Mouse (Mus musculus) hindbrain, embryonic 10.5 days (tissue): ENCODE results near the gene Nynrin. TPM values are rescaled to one million over a fixed set of nuclear protein-coding genes. Genes with fewer than 3 reads are reported as not detected.

Source experiments
- DNase-seq: peaks from one replicate; pipeline ENCODE4 v3.0.0-alpha.2; 2017; ENCODE audit warnings: low spot score
- H3K27ac ChIP-seq: fragments of 300-500 bp; sonication (generic); 2 replicates; pipeline ENCODE4 v1.5.1; 2016; ENCODE audit warnings: mild to moderate bottlenecking, moderate library complexity
- H3K27me3 ChIP-seq: fragments of 300-500 bp; sonication (generic); 2 replicates; pipeline ENCODE4 v1.6.1; 2016; ENCODE audit warnings: mild to moderate bottlenecking; ENCODE audit not compliant: poor library complexity, insufficient read depth, severe bottlenecking
- H3K36me3 ChIP-seq: fragments of 300-500 bp; sonication (generic); 2 replicates; pipeline ENCODE4 v1.6.1; 2016; ENCODE audit warnings: mild to moderate bottlenecking, moderate library complexity
- H3K4me1 ChIP-seq: fragments of 300-500 bp; sonication (generic); replicated peaks from 2 replicates; pipeline ENCODE4 v1.6.1; 2016; ENCODE audit warnings: mild to moderate bottlenecking
- H3K4me3 ChIP-seq: fragments of 300-500 bp; sonication (generic); 2 replicates; pipeline ENCODE4 v1.5.1; 2016; ENCODE audit warnings: mild to moderate bottlenecking, moderate library complexity
- H3K9me3 ChIP-seq: fragments of 300-500 bp; sonication (generic); 2 replicates; pipeline ENCODE4 v1.6.1; 2016; ENCODE audit warnings: mild to moderate bottlenecking, moderate library complexity
- WGBS: fragments of 180-500 bp; shearing (Covaris S2); methylation state at CpG from one replicate; pipeline ENCODE4 v1.1.7; 2016; 5-methylcytosine and 5-hydroxymethylcytosine counted together
- polyA plus RNA-seq: library from polyadenylated mRNA; unstranded; fragments of >200 nt; fragmentation: Nextera tagmentation; extraction: Ambion mirVana; gene quantifications from 2 replicates; pipeline ENCODE4 v1.2.1, GENCODE M21; 2016

The Nynrin gene
- polyA plus RNA-seq, 1 experiment from 2014 or later, result 24.4 TPM

DNA sequence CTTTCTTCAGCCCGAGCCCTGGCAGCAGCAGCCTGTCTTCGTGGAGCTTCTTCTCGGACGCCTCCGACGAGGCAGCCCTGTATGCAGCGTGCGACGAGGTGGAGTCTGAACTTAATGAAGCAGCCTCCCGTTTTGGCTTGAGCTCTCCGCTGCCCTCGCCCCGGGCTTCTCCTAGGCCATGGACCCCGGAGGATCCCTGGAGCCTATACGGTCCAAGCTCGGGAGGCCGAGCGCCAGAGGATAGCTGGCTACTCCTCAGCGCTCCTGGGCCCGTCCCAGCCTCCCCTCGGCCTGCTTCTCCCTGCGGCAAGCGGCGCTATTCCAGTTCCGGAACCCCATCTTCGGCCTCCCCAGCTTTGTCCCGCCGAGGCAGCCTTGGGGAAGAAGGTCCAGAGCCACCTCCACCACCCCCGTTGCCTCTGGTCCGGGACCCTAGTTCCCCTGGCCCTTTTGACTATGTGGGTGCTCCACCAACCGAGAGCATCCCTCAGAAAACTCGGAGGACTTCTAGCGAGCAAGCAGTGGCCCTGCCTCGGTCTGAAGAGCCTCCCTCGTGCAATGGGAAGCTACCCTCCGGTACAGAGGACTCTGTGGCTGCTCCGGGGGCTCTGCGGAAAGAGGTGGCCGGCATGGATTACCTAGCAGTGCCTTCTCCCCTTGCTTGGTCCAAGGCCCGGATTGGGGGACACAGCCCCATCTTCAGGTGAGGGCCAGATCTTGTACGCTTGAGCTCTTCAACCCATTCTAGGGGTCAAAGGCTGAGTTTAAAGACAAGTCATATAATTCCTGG, 27.1 kb upstream of the Nynrin start:
- DNase-seq, result peak; percentile 57
- WGBS, result 7% methylated on average over 41 of the region's 41 CpGs
- peak overlapping the region; percentile 70 for H3K4me3 ChIP-seq
- H3K27me3 ChIP-seq, result peaks cover 38% of the 10 kb centered on the region
- peaks cover 21% of the 10 kb centered on the region for H3K36me3 ChIP-seq
- H3K9me3 ChIP-seq, result no peaks in the 10 kb centered on the region
- peak overlapping the region; percentile 96 for H3K27ac ChIP-seq
- peaks cover 69% of the 10 kb centered on the region for H3K4me1 ChIP-seq

DNA sequence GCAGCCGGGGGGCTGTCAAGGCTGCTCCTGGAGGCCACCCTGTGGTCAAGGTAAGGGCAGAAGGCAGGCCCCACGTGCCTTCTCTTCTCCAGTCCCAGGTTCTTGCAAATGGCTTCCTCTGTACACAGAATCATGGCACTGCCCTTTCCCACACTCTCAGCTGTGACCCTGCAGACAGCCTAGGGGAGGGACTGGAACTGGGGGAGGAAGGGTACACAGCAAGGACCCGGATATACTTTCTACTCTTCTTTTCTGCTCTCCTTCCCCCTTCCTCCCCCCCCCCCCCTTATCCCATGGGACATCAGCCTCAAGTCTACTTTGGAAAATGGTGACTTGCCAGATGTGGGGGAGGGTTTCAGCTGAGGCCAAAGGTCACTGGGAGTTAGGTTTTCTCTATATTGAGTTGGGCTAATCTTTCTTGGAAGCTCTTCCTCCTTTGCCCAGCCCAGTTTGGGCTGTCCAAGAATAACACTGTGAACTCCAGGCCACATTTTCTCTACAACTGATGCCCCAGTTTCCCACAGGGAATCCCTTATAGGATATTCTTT, 25.0 kb upstream of the Nynrin start:
- H3K4me1 ChIP-seq, result peaks cover 56% of the 10 kb centered on the region
- H3K27me3 ChIP-seq, result peaks cover 38% of the 10 kb centered on the region
- H3K36me3 ChIP-seq, result peaks cover 29% of the 10 kb centered on the region
- H3K4me3 ChIP-seq, result no peak overlapping the region
- H3K27ac ChIP-seq, result peak overlapping the region; percentile 45
- DNase-seq, result peak; percentile 30
- WGBS, result 39% methylated on average over 3 of the region's 3 CpGs
- H3K9me3 ChIP-seq, result no peaks in the 10 kb centered on the region

DNA sequence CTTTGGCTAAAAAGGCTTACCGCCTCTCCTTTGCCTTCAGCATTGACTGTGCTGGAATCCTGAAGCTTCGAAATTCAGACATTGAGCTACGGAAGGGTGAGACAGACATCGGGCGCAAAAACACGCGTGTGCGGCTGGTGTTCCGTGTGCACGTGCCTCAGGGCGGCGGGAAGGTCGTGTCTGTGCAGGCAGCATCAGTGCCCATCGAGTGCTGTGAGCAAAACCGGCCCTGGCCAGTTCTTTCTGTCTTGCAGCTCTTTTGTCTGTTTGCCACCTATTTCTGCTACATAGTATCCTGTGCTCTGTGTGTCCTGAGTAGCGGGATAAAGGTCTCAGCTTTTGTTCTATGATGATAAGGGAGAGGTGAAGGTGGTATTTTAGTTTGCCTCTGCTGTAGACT, 24.0 kb upstream of the Nynrin start:
- H3K36me3 ChIP-seq, result peaks cover 29% of the 10 kb centered on the region
- peaks cover 38% of the 10 kb centered on the region for H3K27me3 ChIP-seq
- WGBS, result 92% methylated on average over 16 of the region's 16 CpGs
- no peak overlapping the region for H3K4me3 ChIP-seq
- no peak overlapping the region for H3K27ac ChIP-seq
- no peaks in the 10 kb centered on the region for H3K9me3 ChIP-seq
- DNase-seq, result no peak
- H3K4me1 ChIP-seq, result peaks cover 52% of the 10 kb centered on the region

DNA sequence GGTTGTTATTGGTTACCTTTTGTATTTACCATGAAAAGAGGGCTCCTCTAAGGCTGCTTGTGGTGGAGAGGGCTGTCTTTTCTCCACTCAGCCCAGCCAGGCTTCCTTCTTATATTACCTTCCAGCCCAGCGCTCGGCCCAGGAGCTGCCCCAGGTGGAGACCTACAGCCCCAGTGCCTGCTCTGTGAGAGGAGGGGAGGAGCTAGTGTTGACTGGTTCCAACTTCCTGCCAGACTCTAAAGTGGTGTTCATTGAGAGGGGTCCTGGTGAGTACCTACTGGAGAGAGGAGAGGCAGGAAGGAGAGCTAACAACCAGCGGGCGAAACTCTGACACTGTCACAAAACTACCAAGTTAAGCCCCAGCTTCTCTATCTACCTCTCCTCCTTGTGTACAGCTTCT, 23.5 kb upstream of the Nynrin start:
- Histone ChIP-seq H3K9me3 (no peaks in the 10 kb centered on the region), H3K36me3 (peaks cover 29% of the 10 kb centered on the region), H3K27ac (no peak overlapping the region), H3K27me3 (peaks cover 35% of the 10 kb centered on the region), H3K4me1 (peaks cover 49% of the 10 kb centered on the region), H3K4me3 (no peak overlapping the region)
- 87% methylated on average over 4 of the region's 4 CpGs for WGBS
- DNase-seq, result no peak

DNA sequence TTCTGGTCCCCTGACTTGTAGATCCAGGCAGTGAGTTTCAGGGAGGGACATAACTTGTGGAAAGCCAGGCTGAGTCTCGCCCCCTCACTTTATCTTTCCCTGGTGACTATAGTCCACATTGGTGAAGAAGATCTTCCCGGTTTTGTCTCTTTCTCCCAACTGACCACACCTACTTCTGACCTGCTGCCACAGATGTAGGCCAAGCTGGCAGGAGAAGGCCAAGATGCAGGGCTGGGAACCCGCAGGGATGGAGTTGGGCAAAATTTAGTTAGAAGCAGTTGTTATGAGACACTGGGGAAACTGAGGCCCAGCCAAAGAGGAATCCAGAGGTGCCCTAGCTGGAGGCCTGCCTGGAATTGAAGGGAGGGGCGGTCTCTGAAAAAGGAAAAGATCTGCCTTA, 20.7 kb upstream of the Nynrin start:
- peaks cover 29% of the 10 kb centered on the region for H3K36me3 ChIP-seq
- 82% methylated on average over 4 of the region's 4 CpGs for WGBS

DNA sequence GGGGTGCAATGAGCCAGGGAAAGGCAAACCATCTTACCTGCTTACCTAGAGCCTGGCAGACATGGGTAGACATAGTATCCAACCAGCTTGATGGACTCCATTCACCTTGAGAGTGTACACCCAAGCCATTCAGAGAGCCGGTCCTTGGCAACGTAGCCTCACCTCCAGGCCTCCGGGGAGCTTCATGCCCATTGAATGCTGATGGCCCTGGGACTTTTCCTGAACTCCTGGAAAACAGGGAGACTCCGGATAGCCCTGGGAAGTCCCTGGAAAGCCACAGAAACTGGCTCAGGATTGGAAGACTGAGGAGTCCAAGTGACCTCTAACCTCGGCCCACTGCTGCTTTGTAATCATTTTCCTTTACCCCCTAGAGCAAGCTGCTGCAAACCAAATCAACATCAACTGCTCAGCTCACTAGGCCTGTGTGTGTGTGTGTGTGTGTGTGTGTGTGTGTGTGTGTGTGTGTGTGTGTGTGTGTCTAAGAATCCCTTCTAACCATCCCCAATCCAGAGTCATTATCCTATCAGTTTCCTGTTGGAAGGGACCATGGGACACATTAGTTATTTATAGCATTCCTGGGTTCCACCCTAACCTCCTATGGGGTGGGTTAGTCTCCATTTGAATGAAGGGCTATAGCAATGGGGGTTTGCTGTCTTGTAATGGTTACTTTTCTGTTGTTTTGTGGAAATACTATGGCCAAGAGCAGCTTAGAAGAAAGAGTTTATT, 18.8 kb upstream of the Nynrin start:
- Histone ChIP-seq H3K4me1 (peaks cover 21% of the 10 kb centered on the region; the same call in 1 of the 2 replicates), H3K4me3 (no peak overlapping the region), H3K27me3 (no peaks in the 10 kb centered on the region), H3K36me3 (peaks cover 22% of the 10 kb centered on the region), H3K27ac (0 out of 2 replicates have a peak overlapping the region, but pooled peaks have one; percentile 12), H3K9me3 (no peaks in the 10 kb centered on the region)
- WGBS, result 68% methylated on average over 5 of the region's 5 CpGs
- no peak for DNase-seq

More for the DNA sequence above, 20.7 kb upstream of the Nynrin start:
- Histone ChIP-seq H3K9me3 (no peaks in the 10 kb centered on the region), H3K4me1 (peaks cover 29% of the 10 kb centered on the region), H3K27me3 (peaks cover 7% of the 10 kb centered on the region), H3K4me3 (no peak overlapping the region), H3K27ac (no peak overlapping the region)
- DNase-seq, result no peak

DNA sequence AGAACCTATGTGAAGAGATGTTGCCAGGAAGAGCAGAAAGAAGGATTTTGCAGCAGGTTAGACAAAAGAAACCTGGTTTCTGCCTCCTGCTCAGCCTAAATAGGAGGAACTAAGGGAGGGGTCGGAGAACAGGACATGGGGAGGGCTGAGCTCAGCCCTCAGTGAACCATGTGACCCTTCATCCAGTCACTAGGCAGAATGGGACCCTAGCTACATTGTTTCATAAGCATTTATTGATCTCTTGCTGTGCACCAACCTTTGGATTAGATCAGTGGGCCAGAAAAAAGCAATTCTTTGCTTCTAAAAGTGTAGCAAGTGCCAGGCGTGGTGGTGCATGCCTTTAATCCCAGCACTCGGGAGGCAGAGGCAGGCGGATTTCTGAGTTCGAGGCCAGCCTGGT, 15.5 kb upstream of the Nynrin start:
- WGBS, result 87% methylated on average over 5 of the region's 5 CpGs
- peaks cover 32% of the 10 kb centered on the region; the same call in 1 of the 2 replicates for H3K4me1 ChIP-seq
- no peak overlapping the region for H3K27ac ChIP-seq
- no peak for DNase-seq
- no peak overlapping the region for H3K4me3 ChIP-seq
- no peaks in the 10 kb centered on the region for H3K9me3 ChIP-seq
- no peaks in the 10 kb centered on the region for H3K27me3 ChIP-seq
- no peaks in the 10 kb centered on the region; the same call in 1 of the 2 replicates for H3K36me3 ChIP-seq

DNA sequence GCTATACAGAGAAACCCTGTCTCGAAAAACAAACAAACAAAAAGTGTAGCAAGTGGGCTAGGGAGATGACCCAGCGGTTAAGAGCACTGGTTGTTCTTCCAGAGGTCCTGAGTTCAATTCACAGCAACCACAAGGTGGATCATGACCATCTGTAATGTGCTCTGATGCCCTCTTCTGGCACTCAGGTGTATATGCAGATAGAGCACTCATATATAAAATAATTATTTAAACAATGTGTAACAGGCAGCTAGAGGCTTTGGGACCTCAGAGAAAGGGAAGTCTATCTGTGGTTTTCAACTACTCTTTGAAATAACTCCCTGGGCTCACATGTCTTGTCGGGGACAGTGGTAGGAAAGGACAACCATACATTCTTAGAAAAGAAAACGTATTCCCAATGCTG, 15.1 kb upstream of the Nynrin start:
- WGBS, result 85% methylated on average over 4 of the region's 4 CpGs
- Histone ChIP-seq H3K27ac (no peak overlapping the region), H3K4me3 (no peak overlapping the region), H3K9me3 (no peaks in the 10 kb centered on the region), H3K36me3 (no peaks in the 10 kb centered on the region; the same call in 1 of the 2 replicates), H3K4me1 (peaks cover 32% of the 10 kb centered on the region; the same call in 1 of the 2 replicates), H3K27me3 (no peaks in the 10 kb centered on the region)
- no peak for DNase-seq

DNA sequence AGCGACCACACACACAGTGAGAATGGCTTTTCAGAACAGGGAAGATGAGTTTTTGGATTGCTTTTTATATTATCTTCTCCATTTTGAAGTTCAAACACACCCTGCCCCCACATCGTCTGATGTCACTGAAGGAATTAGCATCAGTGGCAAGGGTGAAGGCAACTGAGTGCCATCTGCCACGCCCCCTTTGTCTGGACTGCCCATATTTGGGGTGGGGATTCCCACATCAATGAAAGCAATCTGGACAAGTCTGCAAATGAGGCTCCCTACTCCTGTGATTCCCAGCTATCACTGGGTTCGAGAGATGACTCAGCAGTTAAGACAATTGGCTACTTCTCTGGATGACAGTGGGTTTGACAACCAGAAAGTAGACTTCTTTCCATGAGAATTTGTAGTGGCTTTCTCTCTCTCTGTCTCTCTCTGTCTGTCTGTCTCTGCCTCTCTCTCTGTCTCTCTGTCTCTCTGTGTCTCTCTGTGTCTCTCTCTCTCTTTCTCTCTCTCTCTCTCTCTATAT, 12.9 kb upstream of the Nynrin start:
- no peaks in the 10 kb centered on the region for H3K9me3 ChIP-seq
- 56% methylated on average over 4 of the region's 4 CpGs for WGBS
- H3K27me3 ChIP-seq, result no peaks in the 10 kb centered on the region
- no peak overlapping the region for H3K27ac ChIP-seq
- DNase-seq, result peak; percentile 31
- H3K4me1 ChIP-seq, result peaks cover 23% of the 10 kb centered on the region; the same call in 1 of the 2 replicates
- no peaks in the 10 kb centered on the region for H3K36me3 ChIP-seq
- H3K4me3 ChIP-seq, result no peak overlapping the region

DNA sequence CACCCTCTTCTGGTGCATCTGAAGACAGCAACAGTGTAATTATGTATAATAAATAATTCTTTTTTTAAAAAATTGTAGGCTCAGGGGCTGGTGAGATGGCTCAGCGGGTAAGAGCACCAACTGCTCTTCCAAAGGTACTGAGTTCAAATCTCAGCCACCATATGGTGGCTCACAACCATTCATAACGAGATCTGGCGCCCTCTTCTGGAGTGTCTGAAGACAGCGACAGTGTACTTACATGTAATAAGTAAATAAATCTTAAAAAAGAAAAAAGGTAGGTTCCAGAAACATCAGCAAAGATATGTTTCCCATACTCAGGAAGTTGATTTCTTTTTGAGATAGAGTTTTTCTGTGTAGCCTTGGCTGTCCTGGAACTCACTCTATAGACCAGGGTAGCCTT, 11.0 kb upstream of the Nynrin start:
- no peaks in the 10 kb centered on the region for H3K36me3 ChIP-seq
- no peak overlapping the region for H3K4me3 ChIP-seq
- no peak for DNase-seq
- H3K27ac ChIP-seq, result no peak overlapping the region
- no peaks in the 10 kb centered on the region for H3K9me3 ChIP-seq
- no peaks in the 10 kb centered on the region for H3K27me3 ChIP-seq
- WGBS, result 77% methylated on average over 4 of the region's 4 CpGs
- peaks cover 19% of the 10 kb centered on the region; the same call in 1 of the 2 replicates for H3K4me1 ChIP-seq

DNA sequence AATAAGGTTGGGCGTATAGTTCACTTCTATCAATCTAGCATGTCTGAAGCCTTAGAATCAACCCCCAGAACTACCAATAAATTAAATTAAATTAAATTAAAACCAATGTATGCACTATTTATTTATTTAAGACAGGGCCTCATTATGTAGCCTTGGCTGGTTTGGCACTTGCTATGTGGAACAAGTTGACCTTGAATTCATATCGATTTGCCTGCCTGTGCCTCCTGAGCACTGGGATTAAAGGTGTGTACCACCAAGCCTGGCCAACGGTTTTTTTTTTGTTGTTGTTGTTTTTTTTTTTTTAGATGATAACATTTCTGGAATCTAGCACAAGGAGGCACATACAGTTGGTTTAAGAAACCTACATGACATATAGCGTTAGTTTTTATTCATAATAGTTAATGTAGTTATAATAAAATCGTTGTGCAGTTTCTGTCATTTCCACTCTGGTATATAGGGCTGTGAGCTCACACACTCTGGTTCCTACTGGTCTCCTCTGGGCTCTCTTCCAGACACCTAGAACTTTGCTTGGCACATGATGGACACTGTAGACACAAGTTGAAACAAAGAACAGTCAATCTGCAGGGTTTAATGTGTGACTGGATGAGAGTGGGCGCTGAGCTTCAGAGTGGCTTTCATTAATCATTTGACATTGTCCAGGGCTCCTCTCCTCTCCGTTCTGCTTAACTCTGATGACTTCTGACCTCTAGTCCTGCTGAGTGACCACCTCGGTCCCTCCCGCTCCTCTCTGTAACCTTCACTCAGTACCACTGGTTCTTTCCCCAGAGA, 8.1 kb upstream of the Nynrin start:
- no peak for DNase-seq
- 77% methylated on average over 9 of the region's 9 CpGs for whole genome bisulfite sequencing
- peaks cover 3% of the 10 kb centered on the region; the same call in 1 of the 2 replicates for H3K4me1 ChIP-seq
- H3K27me3 ChIP-seq, result no peaks in the 10 kb centered on the region
- H3K9me3 ChIP-seq, result no peaks in the 10 kb centered on the region
- H3K27ac ChIP-seq, result no peak overlapping the region
- no peaks in the 10 kb centered on the region for H3K36me3 ChIP-seq
- H3K4me3 ChIP-seq, result no peak overlapping the region

DNA sequence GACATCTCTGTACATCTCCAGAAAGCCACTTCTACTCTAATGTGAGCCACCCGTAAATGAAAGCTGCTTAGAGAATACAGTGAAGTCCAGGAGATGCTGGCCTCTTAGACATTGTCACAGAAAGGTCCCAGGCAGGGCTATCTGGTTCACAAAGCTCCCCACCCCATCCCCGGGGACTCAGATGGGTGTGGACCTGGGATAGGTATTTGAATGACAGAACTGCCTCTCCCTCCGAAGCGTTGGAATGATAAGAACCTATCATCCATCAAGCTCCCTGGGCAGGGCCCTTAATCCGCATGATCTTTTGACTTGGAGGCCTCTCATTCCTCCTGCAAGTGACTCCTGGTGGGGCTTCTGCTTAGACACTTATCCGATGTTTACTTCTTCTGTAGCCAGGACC, 2.9 kb upstream of the Nynrin start:
- H3K4me3 ChIP-seq, result no peak overlapping the region
- H3K36me3 ChIP-seq, result no peaks in the 10 kb centered on the region
- no peak for DNase-seq
- 70% methylated on average over 6 of the region's 6 CpGs for WGBS
- peaks cover 43% of the 10 kb centered on the region for H3K4me1 ChIP-seq
- no peak overlapping the region for H3K27ac ChIP-seq
- no peaks in the 10 kb centered on the region for H3K9me3 ChIP-seq
- H3K27me3 ChIP-seq, result no peaks in the 10 kb centered on the region
